Mouse (Mus musculus): ENCODE measurements around the gene Dennd4c. TPM values are rescaled to one million over a fixed set of nuclear protein-coding genes. Genes with fewer than 3 reads are reported as not detected.

Dennd4c gene
- polyA plus RNA-seq (2015; fragmentation: Nextera tagmentation; extraction: Ambion mirVana), result 1.9 and 2.1 TPM in 2 replicates

DNA sequence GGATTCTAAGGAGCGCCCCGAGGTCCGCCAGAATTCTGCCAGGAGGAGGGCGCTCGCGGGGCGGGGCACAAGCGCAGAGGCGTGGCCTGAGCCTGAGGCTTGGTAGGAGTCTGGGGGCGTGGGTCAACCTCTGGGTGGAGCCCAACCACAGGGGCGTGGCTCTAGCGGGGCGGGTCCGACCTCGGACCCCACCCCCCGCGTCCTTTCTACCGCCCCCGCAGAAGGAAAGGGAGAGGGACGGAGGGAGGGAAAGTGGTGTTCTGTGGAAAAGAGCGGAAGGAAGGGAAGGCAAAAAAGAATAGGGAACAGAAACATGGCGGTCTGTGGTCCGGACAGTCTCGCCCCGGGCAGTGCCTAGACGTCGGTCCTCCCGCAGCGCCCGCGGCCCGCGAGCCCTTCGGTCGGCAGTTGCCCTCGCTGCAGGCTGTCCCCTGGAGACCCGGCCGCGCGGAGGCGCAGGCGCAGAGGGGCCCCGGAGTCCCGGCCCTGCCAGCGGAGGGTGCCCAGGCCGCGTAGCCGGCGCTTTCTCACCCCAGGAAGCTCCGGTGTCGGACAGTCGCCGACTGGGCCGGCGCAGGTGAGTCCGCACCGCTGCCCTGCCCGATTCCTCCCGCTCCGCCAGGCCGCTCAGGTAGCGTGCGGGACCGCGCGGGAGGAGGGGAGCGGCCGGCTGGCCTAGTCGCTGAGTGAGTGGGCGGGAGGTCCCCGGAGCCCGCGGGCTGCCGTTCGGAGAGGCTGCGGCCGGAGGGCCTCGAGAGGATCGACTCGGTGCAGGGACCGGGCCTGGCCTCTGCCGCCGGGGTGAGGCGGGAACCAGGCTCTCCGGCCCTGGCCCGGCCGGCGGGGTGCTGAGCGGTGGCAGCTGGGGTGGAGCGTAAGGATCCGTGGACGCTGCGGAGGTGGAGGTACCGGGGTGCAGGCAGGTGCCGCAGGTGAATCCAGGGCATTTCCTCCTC lies at the start of gene Dennd4c:
Dennd4c (plus strand) TSS at position 220 of the 956 bp plus-strand sequence.
- H3K27me3 ChIP-seq (ENCODE audit: control insufficient read depth, insufficient read depth, low read depth, low read length), result no peaks in the 10 kb centered on the region
- peak; percentile 94 for ATAC-seq (ENCODE audit: low read depth)
- peak within 1 kb of the TSS; percentile 97 for H3K9ac ChIP-seq (ENCODE audit: low read depth, low read length)
- no peaks in the 10 kb centered on the region for H3K36me3 ChIP-seq (ENCODE audit: control insufficient read depth, insufficient read depth)
- H3K9me3 ChIP-seq (replicated peaks; ENCODE audit: control insufficient read depth, low read length), result no peaks in the 10 kb centered on the region
- H3K4me1 ChIP-seq (ENCODE audit: control insufficient read depth, low read depth, low read length), result peaks cover 15% of the 10 kb centered on the region
- H3K4me3 ChIP-seq (ENCODE audit: low read depth, low read length), result peak within 1 kb of the TSS; percentile 97
- WGBS (ENCODE audit: insufficient replicate concordance), result under 1% methylated on average over 84 of the region's 95 CpGs
- peak within 1 kb of the TSS; percentile 94 for H3K4me2 ChIP-seq (ENCODE audit: low read depth, low read length)
- H3K27ac ChIP-seq (ENCODE audit: low read length), result peak within 1 kb of the TSS; percentile 85

GRCm38 (mm10) chr4:86699161-86699865 lies 49.0 kb upstream of the Dennd4c start:
- no peak overlapping the region for H3K27ac ChIP-seq (ENCODE audit: low read length)
- no peaks in the 10 kb centered on the region for H3K36me3 ChIP-seq (ENCODE audit: control insufficient read depth, insufficient read depth)
- H3K9ac ChIP-seq (ENCODE audit: low read depth, low read length), result no peak overlapping the region
- 55% methylated on average over 5 of the region's 5 CpGs for WGBS (ENCODE audit: insufficient replicate concordance)
- H3K4me2 ChIP-seq (ENCODE audit: low read depth, low read length), result no peak overlapping the region
- no peak overlapping the region for H3K4me3 ChIP-seq (ENCODE audit: low read depth, low read length)
- H3K9me3 ChIP-seq (replicated peaks; ENCODE audit: control insufficient read depth, low read length), result no peaks in the 10 kb centered on the region
- H3K4me1 ChIP-seq (ENCODE audit: control insufficient read depth, low read depth, low read length), result no peaks in the 10 kb centered on the region
- no peak for ATAC-seq (ENCODE audit: low read depth)
- H3K27me3 ChIP-seq (ENCODE audit: control insufficient read depth, insufficient read depth, low read depth, low read length), result no peaks in the 10 kb centered on the region

- Histone ChIP-seq H3K9ac (ENCODE audit: low read depth, low read length) (no peak overlapping the region), H3K9me3 (replicated peaks; ENCODE audit: control insufficient read depth, low read length) (no peaks in the 10 kb centered on the region), H3K4me3 (ENCODE audit: low read depth, low read length) (no peak overlapping the region), H3K4me2 (ENCODE audit: low read depth, low read length) (no peak overlapping the region), H3K27ac (ENCODE audit: low read length) (no peak overlapping the region), H3K4me1 (ENCODE audit: control insufficient read depth, low read depth, low read length) (no peaks in the 10 kb centered on the region), H3K27me3 (ENCODE audit: control insufficient read depth, insufficient read depth, low read depth, low read length) (no peaks in the 10 kb centered on the region), H3K36me3 (ENCODE audit: control insufficient read depth, insufficient read depth) (no peaks in the 10 kb centered on the region)
- ATAC-seq (ENCODE audit: low read depth), result no peak
- WGBS (ENCODE audit: insufficient replicate concordance), result 46% methylated on average over 1 of the region's 1 CpGs
Measured at GRCm38 (mm10) chr4:86708801-86709200, 39.6 kb upstream of the Dennd4c start.

DNA sequence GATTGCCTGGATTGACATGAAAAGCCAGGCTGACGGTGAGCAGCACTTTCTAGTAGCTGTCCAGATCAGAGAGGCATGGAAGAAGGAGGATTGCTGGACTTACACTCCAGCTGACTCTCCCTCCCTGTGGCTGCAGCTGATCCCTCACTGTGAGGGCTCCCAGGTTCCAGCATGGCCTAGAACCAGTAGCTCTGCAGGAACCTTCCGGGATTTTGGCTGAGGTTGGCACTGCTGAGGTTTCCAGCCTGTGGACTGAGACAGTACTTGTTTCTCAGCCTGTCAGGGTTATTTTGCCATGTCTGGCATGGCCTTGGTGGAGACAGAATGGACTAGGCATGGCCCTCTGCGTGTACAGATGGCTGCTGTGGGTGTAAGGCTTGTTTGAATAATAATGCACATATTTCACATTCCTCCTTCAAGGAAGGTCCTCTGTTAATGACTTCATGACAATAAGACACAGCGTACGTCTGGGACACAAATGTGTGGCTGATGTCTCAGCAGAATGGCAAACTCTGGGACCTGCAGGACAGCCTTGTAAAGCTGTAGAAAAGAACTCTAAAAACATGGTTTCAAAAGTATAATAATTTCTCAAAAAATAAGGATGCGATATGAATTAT lies 38.2 kb upstream of the Dennd4c start:
- Histone ChIP-seq H3K9me3 (replicated peaks; ENCODE audit: control insufficient read depth, low read length) (no peaks in the 10 kb centered on the region), H3K4me3 (ENCODE audit: low read depth, low read length) (no peak overlapping the region), H3K4me2 (ENCODE audit: low read depth, low read length) (no peak overlapping the region), H3K27me3 (ENCODE audit: control insufficient read depth, insufficient read depth, low read depth, low read length) (no peaks in the 10 kb centered on the region), H3K4me1 (ENCODE audit: control insufficient read depth, low read depth, low read length) (no peaks in the 10 kb centered on the region), H3K27ac (ENCODE audit: low read length) (no peak overlapping the region), H3K36me3 (ENCODE audit: control insufficient read depth, insufficient read depth) (no peaks in the 10 kb centered on the region), H3K9ac (ENCODE audit: low read depth, low read length) (no peak overlapping the region)
- WGBS (ENCODE audit: insufficient replicate concordance), result 63% methylated on average over 6 of the region's 6 CpGs
- no peak for ATAC-seq (ENCODE audit: low read depth)

DNA sequence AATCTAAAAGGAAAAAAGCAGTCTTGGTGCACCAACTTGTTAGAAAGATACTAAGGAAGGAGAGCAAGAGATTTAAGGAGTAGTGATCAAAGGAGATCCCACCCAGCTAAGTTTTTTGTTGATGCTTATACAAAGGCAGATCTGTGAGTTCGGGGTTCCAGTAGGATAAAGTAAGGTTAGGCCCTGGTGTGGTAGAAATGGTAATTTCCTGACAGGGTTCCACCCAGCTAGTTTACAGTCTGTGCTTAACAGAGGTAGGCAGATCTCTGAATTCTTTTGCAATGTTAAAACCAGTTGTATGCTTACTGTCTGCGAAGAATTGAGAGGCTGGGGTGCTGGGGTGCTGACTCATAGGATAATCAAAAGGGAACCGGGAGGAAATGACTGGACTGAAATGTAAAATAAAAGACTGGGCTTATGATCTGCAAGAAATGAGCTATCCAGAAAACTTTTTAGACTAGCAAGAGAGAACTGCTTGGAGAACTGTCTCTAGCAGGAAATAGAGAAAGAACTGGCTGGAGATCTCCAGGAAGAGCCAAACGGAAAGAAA lies 37.6 kb upstream of the Dennd4c start:
- Histone ChIP-seq H3K9ac (ENCODE audit: low read depth, low read length) (no peak overlapping the region), H3K27me3 (ENCODE audit: control insufficient read depth, insufficient read depth, low read depth, low read length) (no peaks in the 10 kb centered on the region), H3K4me3 (ENCODE audit: low read depth, low read length) (no peak overlapping the region), H3K4me1 (ENCODE audit: control insufficient read depth, low read depth, low read length) (no peaks in the 10 kb centered on the region), H3K9me3 (replicated peaks; ENCODE audit: control insufficient read depth, low read length) (no peaks in the 10 kb centered on the region), H3K4me2 (ENCODE audit: low read depth, low read length) (no peak overlapping the region), H3K36me3 (ENCODE audit: control insufficient read depth, insufficient read depth) (no peaks in the 10 kb centered on the region), H3K27ac (ENCODE audit: low read length) (no peak overlapping the region)
- ATAC-seq (ENCODE audit: low read depth), result no peak
- WGBS (ENCODE audit: insufficient replicate concordance), result 43% methylated on average over 4 of the region's 4 CpGs

DNA sequence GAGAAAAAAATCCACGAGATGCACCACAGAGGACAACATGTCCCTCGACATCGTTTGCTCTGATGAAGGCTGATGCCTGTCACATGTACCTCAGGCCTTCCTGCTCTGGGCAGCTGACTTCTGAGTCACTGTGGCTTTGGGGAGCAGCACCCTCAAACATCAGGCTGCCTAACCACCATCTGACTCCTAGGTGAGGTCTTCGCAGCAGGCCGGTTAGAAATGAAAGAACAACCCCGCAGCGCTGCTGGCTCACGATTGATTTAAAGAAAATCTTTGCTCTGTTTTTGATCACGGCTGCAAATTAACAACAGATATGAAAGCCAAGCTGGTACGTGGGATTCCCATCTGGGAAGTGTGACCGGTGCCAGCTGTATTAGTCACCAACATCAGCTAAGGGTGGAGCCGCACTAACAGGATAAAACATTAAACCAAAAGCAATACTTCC lies 35.6 kb upstream of the Dennd4c start:
- Histone ChIP-seq H3K27me3 (ENCODE audit: control insufficient read depth, insufficient read depth, low read depth, low read length) (no peaks in the 10 kb centered on the region), H3K4me3 (ENCODE audit: low read depth, low read length) (no peak overlapping the region), H3K9ac (ENCODE audit: low read depth, low read length) (no peak overlapping the region), H3K27ac (ENCODE audit: low read length) (no peak overlapping the region), H3K36me3 (ENCODE audit: control insufficient read depth, insufficient read depth) (no peaks in the 10 kb centered on the region), H3K4me2 (ENCODE audit: low read depth, low read length) (no peak overlapping the region), H3K4me1 (ENCODE audit: control insufficient read depth, low read depth, low read length) (no peaks in the 10 kb centered on the region), H3K9me3 (replicated peaks; ENCODE audit: control insufficient read depth, low read length) (no peaks in the 10 kb centered on the region)
- no peak for ATAC-seq (ENCODE audit: low read depth)
- 77% methylated on average over 12 of the region's 12 CpGs for WGBS (ENCODE audit: insufficient replicate concordance)

GRCm38 (mm10) chr4:86713518-86713917 lies 34.8 kb upstream of the Dennd4c start:
- Histone ChIP-seq H3K9me3 (replicated peaks; ENCODE audit: control insufficient read depth, low read length) (no peaks in the 10 kb centered on the region), H3K36me3 (ENCODE audit: control insufficient read depth, insufficient read depth) (no peaks in the 10 kb centered on the region), H3K4me3 (ENCODE audit: low read depth, low read length) (no peak overlapping the region), H3K27ac (ENCODE audit: low read length) (no peak overlapping the region), H3K4me1 (ENCODE audit: control insufficient read depth, low read depth, low read length) (no peaks in the 10 kb centered on the region), H3K27me3 (ENCODE audit: control insufficient read depth, insufficient read depth, low read depth, low read length) (no peaks in the 10 kb centered on the region), H3K9ac (ENCODE audit: low read depth, low read length) (no peak overlapping the region), H3K4me2 (ENCODE audit: low read depth, low read length) (no peak overlapping the region)
- WGBS (ENCODE audit: insufficient replicate concordance), result 47% methylated on average over 2 of the region's 2 CpGs
- ATAC-seq (ENCODE audit: low read depth), result no peak

- 55% methylated on average over 1 of the region's 1 CpGs for WGBS (ENCODE audit: insufficient replicate concordance)
- no peak overlapping the region for H3K4me2 ChIP-seq (ENCODE audit: low read depth, low read length)
- no peaks in the 10 kb centered on the region for H3K36me3 ChIP-seq (ENCODE audit: control insufficient read depth, insufficient read depth)
- no peaks in the 10 kb centered on the region for H3K9me3 ChIP-seq (replicated peaks; ENCODE audit: control insufficient read depth, low read length)
- no peak for ATAC-seq (ENCODE audit: low read depth)
- no peak overlapping the region for H3K4me3 ChIP-seq (ENCODE audit: low read depth, low read length)
- H3K9ac ChIP-seq (ENCODE audit: low read depth, low read length), result no peak overlapping the region
- H3K27ac ChIP-seq (ENCODE audit: low read length), result no peak overlapping the region
- no peaks in the 10 kb centered on the region for H3K4me1 ChIP-seq (ENCODE audit: control insufficient read depth, low read depth, low read length)
- no peaks in the 10 kb centered on the region for H3K27me3 ChIP-seq (ENCODE audit: control insufficient read depth, insufficient read depth, low read depth, low read length)
Measured at GRCm38 (mm10) chr4:86715341-86715740, 33.0 kb upstream of the Dennd4c start.
